In the genomic region with DNA sequence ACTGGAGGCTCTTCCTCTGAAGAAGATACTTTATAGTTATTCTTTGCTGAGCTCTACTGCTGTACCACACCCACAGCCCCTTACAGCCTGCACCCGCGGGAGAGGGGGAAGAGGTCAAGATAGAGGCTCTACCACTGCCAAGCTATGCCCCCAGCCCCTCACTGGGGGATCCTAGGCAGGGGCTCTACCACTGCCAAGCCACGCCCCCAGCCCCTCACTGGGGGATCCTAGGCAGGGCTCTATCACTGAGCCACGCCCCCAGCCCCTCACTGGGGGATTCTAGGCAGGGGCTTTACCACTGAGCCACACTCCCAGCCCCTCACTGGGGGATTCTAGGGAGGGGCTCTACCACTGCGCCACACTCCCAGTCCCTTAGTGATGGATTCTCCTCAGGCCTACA, we compare ENCODE assay signal across 22 mouse cellular contexts.
"Had no signal": no experiment of that assay in that cellular context is flagged by ENCODE, and none has a peak within 500 bp of the region (broad histone marks: within the 10 kb centered on the region; RNA-seq: fewer than 3 reads in every experiment).

No protein-coding gene starts in this region.

- H3K36me3 ChIP-seq: kidney, embryonic 15.5 days had no signal

- H3K9me3 ChIP-seq: hindbrain, embryonic 13.5 days; hindbrain, embryonic 15.5 days; kidney, embryonic 15.5 days; limb, embryonic 13.5 days; limb, embryonic 15.5 days had no signal

- H3K4me3 ChIP-seq: gastrocnemius, adult 2 months; heart, embryonic 10.5 days; heart, embryonic 12.5 days; hindbrain, embryonic 13.5 days; hindbrain, embryonic 15.5 days; kidney, embryonic 15.5 days; limb, embryonic 13.5 days; limb, embryonic 15.5 days; liver, embryonic 12.5 days had no signal

- DNase-seq: gastrocnemius, adult 2 months; gastrocnemius, postnatal 10 days; gastrocnemius, postnatal 25 days; heart, adult 18-20 months; heart, postnatal 14 days; heart, postnatal 36 days; kidney, adult 11 months; kidney, adult 2 months; kidney, adult 9 months; kidney, postnatal 14 days; kidney, postnatal 36 days; layer of hippocampus, adult 9-11 months; layer of hippocampus, postnatal 36 days; left cerebral cortex, postnatal 4 days had no signal
